Mouse (Mus musculus) left cerebral cortex, postnatal 10 days (tissue): ENCODE data around the gene Papss1. TPM values are rescaled to one million over a fixed set of nuclear protein-coding genes. Genes with fewer than 3 reads are reported as not detected.
"Not testable (repeated sequence)": the region's sequence is repeated elsewhere in the genome, so short reads cannot be mapped to it uniquely, and the experiment has no call there.

ENCODE experiments used
- DNase-seq, 2 experiments: peaks; one replicate each; pipeline ENCODE4 v3.0.0; 2021 to 2022; ENCODE audit warnings: low spot score in 2 of 2, mixed read lengths in 1 of 2; ENCODE audit errors: extremely low spot score in 1 of 2
- intact Hi-C: fragments of 180-260 bp; cut with DNase I; formaldehyde crosslinking; loops from one replicate; pipeline ENCODE4 v1.15.1; 2025
- total RNA-seq, 2 experiments: library from RNA; stranded (reverse); gene quantifications; 2 replicates each; pipeline ENCODE4 v1.2.3; 2021

The Papss1 gene
- total RNA-seq = 10 to 100 TPM; 78.2 to 80.4 TPM

- intact Hi-C loops = no loop called here
- peak; percentile 100 for DNase-seq
Observed at GRCm38 (mm10) chr3:131564430-131565256, at the start of gene Papss1. TSS of gene Papss1 (plus strand) at chr3:131564768.

DNA sequence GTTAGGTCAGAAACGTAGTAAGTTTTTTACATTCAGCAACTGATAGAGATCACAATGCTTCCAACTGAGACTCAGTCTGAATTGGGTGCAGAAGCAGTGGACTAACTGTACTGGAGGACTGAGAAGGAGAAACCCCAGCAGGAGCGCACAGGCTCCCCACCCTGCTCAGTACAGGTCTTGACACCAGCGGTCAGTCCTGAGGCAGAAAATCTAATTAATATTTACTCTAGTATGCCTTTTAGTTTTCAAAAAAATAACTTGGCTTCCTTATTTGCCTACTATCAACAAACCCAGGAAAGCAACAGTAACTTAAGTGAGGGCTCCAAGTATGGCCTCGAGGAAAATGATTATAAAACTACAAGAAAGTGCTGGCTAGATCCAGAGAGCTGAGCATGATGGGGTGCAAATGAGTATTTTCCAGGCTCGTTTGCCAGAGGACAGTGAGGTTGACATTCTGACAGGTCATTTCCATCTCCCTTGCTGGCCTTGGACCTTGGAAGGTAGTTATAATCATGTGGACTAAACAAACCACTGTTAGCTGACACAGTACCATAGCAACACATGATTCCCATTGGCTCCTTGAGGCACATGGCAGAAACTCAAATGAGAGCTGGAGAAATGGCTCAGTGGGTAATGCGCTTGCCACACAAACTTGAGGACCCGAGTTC, 48.1 kb upstream of the Papss1 start:
- DNase-seq = no peak
- intact Hi-C loops = no loop called here

GRCm38 (mm10) chr3:131517756-131518155, 46.8 kb upstream of the Papss1 start:
- intact Hi-C loops = no loop called here
- DNase-seq = no peak

- intact Hi-C loops = no loop called here
- no peak for DNase-seq
Observed at GRCm38 (mm10) chr3:131521206-131521605, 43.4 kb upstream of the Papss1 start.

DNA sequence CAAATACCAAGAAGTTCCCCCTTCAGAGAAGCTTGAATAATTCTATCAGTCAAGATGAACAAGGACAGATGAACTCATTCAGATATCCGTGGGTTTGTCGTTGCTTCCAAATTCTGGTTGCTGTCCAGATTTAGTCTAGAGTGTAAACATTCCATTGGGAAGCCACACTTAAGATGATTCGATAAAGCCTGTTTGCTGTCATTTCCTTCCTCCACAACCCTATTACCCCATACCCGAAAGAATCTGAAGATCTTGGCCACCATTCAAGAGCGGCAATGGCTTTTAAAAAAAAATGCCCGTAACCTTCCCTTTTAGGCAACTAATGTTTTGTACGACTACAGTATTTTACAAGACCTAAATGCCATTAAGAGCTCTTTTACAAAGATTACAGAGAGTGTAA, 42.3 kb upstream of the Papss1 start:
- no peak for DNase-seq
- intact Hi-C loops = no loop called here

DNA sequence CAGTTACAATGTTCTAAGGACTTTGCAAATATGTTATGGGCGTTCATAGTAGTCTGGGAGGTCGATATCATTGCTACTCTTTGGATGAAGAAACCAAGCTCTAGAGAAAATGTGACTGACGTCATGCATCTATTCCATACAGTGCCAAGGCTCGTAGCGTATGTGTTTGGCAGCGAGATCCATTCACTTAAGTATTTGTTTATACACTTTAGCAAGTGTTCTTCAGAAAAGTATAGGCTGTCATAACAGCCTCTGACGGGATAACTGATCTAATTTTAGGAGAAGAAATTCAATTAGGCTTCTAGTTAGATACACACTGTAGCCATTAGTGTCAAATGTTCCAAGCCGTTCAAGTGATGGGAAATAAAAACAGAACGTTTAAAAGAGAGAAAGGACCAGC, 40.8 kb upstream of the Papss1 start:
- intact Hi-C loops = loop anchor here (2.0 kb wide), 1 partner anchor 203 kb away; no protein-coding TSS in a partner anchor
- DNase-seq = no peak

GRCm38 (mm10) chr3:131524210-131524609, 40.4 kb upstream of the Papss1 start:
- DNase-seq = no peak
- intact Hi-C loops = loop anchor here (2.0 kb wide), 1 partner anchor 203 kb away; no protein-coding TSS in a partner anchor

GRCm38 (mm10) chr3:131524779-131525178, 39.8 kb upstream of the Papss1 start:
- intact Hi-C loops = loop anchor here (2.0 kb wide), 1 partner anchor 204 kb away; no protein-coding TSS in a partner anchor

DNA sequence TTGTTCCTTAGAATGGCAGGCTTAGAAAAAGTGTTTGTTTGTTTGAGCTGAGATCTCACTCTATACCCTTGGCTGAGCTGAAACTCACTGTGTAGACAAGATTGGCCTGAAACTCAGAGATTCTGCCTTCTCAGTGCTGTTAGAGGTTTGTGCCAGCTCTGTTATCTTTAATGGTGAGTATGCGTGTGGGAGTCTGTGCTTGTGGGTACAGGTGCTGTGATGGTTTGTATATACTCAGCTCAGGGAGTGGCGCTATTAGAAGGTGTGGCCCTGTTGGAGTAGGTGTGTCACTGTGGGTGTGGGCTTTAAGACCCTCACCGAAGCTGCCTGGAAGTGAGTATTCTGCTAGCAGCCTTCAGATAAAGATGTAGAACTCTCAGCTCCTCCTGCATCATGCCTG, 39.3 kb upstream of the Papss1 start:
- DNase-seq = no peak
- intact Hi-C loops = loop anchor here (2.0 kb wide), 1 partner anchor 204 kb away; no protein-coding TSS in a partner anchor

More at GRCm38 (mm10) chr3:131524779-131525178, 39.8 kb upstream of the Papss1 start:
- DNase-seq = peak; percentile 4 to 47

- DNase-seq = no peak
- intact Hi-C loops = no loop called here
Observed at GRCm38 (mm10) chr3:131541244-131541942, 23.2 kb upstream of the Papss1 start.

DNA sequence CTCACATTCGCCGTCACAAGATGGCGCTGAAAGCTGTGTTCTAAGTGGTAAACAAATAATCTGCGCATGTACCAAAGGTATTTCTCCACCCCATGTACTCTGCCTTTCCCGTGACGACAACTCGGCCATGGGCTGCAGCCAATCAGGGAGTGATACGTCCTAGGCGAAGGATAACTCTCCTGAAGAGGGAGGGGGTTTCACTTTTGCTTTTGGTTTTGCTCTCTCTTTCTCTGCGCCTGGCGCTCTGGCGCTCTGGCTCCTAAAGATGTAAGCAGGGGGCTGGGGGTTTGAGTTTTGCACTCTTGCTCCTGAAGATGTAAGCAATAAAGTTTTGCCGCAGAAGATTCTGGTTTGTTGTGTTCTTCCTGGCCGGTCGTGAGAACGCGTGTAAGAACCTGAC, 17.0 kb upstream of the Papss1 start:
- intact Hi-C loops, DNase-seq: not testable (repeated sequence)

GRCm38 (mm10) chr3:131550046-131550445, 14.5 kb upstream of the Papss1 start:
- intact Hi-C loops = no loop called here
- no peak for DNase-seq

GRCm38 (mm10) chr3:131552349-131553254, 12.0 kb upstream of the Papss1 start:
- intact Hi-C loops = loop anchor here (2.0 kb wide), 1 partner anchor 232 kb away; no protein-coding TSS in a partner anchor

DNA sequence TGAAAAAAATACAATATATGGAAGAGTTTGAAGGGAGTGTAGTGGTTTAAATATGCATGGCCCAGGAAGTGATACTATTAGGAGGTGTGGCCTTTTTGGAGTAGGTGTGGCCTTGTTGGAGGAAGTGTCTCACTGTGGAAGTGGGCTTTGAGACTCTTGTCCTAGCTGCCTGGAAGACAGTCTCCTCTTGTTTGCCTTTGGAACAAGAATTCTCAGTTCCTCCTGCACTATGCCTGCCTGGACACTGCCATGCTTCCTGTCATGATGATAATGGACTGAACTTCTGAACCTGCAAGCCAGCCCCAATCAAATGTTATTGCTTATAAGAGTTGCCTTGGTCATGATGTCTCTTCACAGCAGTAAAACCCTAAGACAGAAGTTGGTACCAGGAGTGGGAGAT, 8.8 kb upstream of the Papss1 start:
- intact Hi-C loops = no loop called here
- DNase-seq = no peak

More at GRCm38 (mm10) chr3:131552349-131553254, 12.0 kb upstream of the Papss1 start:
- DNase-seq = peak in 1 of 2 experiments; percentile 50

DNA sequence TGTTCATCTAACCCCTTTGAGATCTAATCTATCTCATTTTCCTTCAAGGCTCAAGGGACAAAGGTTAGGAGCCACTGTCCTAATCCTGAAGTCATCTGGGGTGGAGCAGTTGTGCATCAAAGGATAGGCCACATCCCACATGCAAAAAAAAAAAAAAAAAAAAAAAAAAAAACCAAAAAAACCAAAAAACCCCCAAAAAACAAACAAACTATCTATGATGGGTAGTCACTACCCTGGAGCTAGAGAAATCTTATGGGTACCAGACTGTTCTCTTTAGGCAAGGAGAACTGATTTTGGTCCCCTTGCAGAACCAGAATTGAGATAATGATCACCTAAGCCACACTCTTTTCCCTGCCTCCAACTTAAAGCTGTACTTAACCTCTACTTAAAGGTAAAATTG, 3.0 kb upstream of the Papss1 start:
- no peak for DNase-seq
- intact Hi-C loops = no loop called here

- intact Hi-C loops = no loop called here
- DNase-seq = peak in 1 of 2 experiments; percentile 50
Observed at GRCm38 (mm10) chr3:131565257-131565610, 666 bp downstream of the Papss1 start.

DNA sequence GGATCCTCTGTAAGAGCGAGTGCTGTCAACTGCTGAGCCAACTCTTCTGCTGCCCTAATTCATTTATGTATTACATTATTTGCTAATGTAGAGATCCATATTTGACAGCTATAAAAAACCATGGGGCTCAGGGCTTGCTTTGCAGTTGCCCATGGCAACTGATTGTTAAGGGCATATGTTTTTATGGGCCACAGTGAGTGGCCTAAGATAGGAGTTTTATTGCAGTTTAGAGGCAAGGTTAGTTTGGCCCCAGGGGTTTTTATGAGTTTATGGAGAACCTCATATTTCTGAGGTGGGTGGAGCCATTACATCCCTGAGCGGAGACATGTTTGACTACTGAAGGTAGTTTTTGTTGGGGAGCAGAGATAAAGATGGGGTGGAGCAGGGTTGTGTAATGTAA, 1.7 kb downstream of the Papss1 start:
- no peak for DNase-seq
- intact Hi-C loops = no loop called here

DNA sequence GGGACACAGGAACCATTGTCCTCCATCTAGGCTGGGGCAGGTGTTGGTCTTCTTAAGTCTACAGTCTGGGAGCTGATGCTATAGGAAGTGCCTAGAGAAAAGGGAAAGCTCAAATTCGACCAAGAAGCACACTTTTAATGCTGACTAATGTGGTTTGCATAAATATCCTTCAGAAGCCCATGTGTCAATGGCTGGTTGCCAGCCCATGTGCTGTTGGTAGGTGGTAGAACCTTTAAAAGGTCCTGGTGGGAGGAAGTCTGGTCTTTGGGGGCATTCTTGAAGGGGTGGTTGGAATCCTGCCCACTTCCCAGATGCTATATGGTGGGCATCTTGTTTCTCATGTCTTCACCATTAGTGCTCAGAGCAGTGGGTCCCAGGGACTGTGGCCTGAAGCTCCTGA, 5.9 kb downstream of the Papss1 start:
- no peak for DNase-seq
- intact Hi-C loops = no loop called here
